Mouse (Mus musculus) brain, embryonic 14.5 days (tissue): ENCODE data around the gene Lsp1.

Experiments
- CTCF ChIP-seq: fragments of 200-500 bp; IDR thresholded peaks from 2 replicates; pipeline ENCODE4 v1.5.1; 2012; ENCODE audit warnings: inconsistent platforms, mild to moderate bottlenecking, moderate library complexity, borderline replicate concordance; ENCODE audit not compliant: insufficient read depth, insufficient read length; ENCODE audit errors: extremely low read depth
- POLR2A ChIP-seq: fragments of 200-500 bp; IDR thresholded peaks from 2 replicates; pipeline ENCODE4 v1.6.1; 2012; ENCODE audit warnings: mild to moderate bottlenecking, inconsistent platforms, borderline replicate concordance; ENCODE audit not compliant: poor library complexity, insufficient read depth, insufficient read length, severe bottlenecking; ENCODE audit errors: extremely low read depth

DNA sequence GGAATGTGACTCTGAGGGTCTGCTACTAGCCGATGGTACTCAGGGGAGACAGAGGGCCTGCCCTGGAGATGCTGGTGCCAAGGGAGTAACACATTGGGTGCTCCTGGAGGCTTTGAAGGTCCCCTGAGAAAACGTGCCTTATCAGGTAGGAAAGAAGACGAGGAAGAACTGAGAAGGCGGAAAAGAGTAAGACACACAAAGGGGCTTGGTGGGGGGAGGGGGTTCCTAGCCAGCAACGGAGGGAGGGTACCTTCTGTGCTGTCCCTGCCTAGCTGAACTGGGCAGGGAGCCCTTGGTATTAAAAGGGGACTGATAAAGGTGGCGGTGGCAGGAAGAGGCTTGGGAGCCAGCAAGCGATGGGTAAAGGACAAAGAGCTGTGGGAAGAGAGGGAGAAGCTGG is 15.0 kb downstream of the Lsp1 start:
- TF ChIP-seq POLR2A (no peak), CTCF (no peak)
